Mouse (Mus musculus) spleen, postnatal 4 days (tissue): ENCODE data around the gene Slc35d2.

Experiments
- DNase-seq, 2 experiments: peaks; one replicate each; pipeline ENCODE4 v3.0.0; 2022; ENCODE audit warnings: low spot score in 2 of 2

Gene Slc35d2

DNA sequence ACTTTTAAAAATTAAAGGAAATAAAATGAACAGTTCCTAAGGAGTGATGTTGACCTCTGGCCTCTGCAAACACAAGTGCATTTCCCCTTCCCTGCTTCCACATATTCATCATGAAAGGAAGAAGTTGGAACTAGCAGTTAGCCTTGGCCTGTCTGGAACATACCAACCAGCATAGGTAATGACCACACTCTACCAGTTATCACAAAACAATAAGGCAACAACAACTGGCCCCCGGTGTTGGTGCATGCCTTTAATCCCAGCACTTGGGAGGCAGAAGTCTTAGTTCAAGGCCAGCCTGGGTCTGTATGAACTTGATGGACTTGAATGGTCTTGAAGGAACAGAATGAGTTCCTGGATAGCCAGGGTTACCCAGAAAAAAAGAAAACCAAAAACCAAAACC is 18.7 kb downstream of the Slc35d2 start:
- no peak for DNase-seq

DNA sequence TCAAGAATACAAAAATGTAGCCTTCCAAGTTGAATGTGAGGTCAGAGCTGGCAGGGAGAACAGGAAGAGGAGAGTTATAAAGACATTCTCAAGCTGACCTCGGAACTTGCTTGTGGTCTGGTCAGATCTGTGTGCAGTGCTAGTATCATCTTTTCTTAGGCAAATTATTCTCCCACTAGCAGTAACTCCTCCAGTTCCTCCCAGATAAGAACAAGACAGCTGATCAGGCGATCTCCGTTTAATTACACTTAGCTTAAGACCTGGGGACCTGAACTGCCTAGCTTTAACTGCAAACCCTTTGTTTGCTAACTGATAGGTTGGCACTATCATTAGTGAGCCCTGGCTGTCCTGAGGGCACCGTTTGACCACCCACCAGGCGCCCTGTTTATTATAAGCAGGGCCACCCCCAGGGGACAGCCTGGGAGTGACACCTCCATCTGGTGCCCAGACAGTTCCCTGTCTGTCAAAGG is 20.8 kb downstream of the Slc35d2 start:
- DNase-seq: no peak

DNA sequence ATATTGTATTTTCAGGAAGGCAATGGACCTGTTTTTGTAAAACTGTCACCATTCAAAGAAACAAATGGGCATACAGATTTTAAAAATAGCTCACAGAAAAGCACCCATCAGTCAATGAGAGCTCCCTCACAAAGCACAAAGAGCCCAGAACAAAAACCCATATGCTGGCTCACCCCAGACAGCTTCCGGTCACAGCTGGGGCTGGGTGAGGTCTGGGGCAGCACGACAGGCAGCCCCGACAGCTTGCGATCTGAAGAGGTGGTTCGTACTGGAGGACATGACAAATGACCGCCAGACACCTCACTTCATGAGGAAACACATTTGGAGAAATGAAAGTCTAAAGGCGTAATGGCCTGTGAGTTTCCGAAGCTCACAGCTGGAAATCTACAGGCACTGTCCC is 21.6 kb downstream of the Slc35d2 start:
- DNase-seq: no peak

DNA sequence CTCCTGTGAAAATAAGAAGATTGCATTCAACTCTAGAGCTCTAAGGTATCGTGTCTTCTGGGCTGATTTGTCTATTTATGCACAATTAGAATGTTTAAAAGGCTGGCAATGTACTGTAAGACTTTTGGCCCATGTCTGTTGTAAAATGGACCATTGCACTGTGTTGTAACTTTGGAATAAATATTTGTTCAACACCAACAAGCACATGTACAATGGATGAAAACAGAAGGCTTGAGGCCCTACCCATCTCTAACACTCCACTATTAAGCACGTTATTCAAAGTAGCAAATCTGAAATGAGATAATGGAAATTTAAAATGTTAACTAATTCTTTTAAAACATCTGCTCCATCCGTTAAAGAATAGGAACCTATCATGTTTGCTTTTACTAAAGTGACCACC is 22.1 kb downstream of the Slc35d2 start:
- no peak for DNase-seq

DNA sequence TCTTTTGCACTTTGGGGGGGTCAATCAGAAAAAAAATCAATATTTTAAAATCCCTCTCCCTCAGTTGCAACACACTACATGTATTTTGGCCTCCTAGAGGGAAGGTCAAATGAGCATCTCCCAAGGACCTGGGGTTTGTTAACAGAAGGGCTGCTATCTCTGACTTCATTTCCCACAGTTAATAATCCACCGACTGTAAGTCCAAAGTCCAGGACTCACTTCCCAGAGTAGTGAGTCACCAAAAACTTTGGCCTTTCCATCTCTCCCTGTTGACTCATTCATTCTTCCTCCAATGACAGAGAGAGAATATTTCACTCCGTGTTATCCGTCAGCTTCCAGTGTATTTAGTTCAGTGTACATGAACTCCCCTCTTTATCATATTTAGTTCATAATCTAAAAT is 23.5 kb downstream of the Slc35d2 start:
- no peak for DNase-seq

DNA sequence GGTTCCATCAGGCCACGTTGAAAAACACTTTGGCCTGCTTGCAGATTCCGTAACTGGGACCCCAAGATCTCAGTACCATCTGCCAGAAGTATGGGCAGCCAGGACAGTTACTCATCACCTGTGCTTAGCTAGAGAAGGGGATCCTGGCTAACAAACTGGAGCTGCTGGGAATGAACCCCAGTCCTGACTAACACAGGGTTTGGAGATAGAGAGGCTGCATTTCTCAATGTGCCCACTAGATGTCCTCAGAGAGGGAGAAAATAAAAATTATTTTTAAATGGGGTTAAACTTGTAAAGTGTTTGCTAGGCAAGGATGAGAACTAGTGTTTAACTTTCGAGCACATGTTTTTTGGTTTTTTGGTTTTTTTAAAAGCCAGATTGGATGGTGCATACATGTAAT is 29.0 kb downstream of the Slc35d2 start:
- no peak for DNase-seq

DNA sequence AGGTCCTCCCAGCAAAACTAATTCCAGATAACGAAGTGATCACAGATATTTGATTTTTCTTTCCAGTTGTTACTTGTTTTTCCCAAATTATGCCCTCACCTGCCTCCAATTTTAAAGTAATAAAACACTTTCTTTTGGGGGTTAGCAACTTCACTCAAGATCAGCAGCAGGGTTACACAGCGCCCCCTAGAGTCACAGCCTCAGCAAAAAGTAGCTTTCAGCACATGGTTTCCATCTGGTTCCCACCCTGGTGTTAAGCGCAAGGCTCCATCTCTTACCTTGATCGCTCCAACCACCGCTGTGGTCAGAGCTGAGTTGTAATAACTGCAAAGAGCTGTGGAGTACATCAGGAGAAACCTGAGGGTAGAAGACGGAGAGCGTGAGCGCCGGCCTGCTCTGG is 30.2 kb downstream of the Slc35d2 start:
- peak; percentile 19 to 73 for DNase-seq

DNA sequence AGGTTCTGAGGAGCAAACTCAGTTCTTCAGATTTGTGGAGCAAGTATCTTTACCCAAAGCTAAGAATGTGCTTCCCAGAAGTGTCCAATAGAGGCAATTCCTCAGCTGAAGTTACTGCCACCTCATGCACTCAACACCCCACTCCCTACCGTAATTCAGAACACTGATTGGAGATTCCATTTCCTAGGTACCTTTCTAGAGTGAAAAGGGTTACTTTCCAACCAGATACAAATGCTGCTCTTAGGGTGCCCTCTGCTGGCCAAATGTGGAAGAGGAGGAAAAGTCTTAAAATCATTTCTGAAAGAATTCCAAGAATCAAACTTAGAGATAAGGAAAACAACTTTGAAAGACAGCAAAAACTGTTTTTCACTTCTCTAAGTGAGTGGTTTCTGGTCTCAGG is 35.8 kb downstream of the Slc35d2 start:
- peak; percentile 35 to 80 for DNase-seq

DNA sequence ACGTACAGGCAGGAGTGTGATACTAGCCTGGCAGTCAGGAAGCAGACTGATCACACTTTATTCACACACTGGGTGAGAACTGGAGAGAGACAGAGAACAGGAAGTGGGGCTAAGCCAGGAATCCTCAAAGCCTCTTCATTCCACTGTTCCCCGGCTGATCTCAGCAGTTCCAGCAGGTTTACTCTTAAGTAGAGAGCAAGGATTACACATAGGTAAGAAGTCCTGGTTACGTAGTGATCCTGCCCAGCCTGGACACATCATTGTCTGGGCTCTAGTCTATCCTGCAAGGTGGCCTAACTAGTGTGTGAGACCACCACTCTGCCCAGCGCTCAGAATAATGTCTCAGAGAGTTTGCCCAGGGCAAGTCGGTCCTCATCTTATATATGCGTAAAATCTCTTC is 36.4 kb downstream of the Slc35d2 start:
- no peak for DNase-seq

DNA sequence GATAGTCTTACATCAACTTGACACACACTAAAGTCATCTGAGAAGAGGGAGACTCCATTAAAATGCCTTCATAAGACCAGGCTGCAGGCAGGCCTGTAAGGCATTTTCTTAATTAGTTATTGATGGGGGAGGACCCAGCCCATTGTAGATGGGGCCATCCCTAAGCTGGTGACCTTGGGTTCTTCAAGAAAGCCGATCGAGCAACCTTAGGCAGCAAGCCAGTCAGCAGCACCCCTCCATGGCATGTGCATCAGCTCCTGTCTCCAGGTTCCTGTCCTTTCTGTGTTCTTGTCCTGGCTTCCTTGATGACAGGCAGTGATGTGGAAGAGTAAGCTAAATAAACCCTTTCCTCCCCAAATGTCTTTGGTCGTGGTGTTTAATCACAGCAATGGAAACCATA is 37.0 kb downstream of the Slc35d2 start:
- no peak for DNase-seq

DNA sequence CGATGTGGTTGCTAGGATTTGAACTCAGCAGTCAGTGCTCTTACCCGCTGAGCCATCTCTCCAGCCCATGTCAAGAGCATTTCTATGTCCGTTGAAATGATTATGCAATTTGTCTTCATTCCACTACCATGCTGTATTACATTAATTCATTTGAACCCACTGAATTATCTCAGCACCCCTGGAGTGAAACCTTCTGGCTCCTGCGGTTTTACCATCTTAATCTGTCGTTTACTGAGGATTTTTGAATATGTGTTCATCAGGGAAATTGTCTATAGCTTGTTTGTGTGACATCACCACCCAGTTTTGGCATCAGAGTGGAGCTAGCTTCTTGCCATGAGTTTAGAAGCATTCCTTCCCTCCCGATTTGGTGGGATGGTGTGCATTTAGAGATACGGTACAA is 38.2 kb downstream of the Slc35d2 start:
- no peak for DNase-seq

DNA sequence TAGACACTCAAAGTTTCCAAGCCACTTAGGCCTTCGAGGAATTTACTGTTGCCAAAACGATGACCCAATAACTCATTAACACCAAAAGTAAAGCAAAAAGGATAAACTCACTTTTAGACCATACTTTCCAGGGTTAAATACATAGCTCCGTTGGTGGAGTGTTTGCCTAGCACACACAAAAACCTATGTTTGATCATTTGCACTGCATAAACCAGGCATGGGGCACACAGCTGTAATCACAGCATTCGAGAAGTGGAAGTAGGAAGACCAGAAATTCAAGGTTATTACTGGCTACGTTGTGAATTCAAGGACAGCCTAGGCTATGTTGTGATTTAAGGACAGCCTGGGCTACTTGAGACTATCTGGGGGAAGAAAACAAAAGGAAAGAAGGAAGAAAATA is 38.9 kb downstream of the Slc35d2 start:
- no peak for DNase-seq

DNA sequence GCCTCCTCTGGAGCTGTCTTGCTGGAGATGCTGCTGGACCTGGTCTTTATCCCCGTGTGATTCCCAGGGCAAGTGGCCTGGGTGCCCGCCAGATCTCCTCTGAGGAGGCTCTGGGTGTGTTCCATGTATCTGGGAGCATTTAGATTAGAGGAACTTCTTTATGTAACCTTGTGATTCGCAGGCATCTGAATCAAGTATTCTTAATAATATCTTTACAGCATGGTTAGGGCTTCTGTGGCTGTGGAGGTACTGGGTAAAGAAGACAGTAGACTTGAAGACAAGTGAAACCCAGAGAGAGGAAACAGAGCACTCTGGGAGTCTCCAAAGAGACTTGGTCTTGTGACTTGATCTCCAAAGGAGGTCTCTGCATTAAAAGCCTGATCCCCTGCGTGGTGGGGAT is 40.0 kb downstream of the Slc35d2 start, which contains the start of gene Hsd17b3:
TSS of gene Hsd17b3 (minus strand) at position 101 of the 400 bp plus-strand sequence.
- DNase-seq: no peak

DNA sequence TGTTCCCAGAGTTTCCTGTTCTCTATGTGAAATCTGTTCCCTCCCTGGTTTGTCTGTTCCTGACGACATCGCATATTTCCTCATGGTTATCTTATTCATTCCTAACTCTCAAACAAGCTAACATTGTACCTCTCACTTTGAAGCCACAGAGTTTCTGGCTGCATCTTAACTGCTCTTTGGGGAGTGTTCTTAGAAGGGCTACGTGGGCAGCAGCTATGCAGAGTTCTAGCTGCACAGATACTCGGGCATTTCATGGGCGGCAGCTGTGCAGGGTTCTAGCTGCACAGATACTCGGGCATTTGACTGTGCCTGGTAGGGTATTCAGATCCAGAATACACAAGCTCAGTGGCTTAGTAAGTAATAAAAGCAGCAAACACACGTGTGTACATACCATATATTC is 41.1 kb downstream of the Slc35d2 start:
- DNase-seq: no peak

DNA sequence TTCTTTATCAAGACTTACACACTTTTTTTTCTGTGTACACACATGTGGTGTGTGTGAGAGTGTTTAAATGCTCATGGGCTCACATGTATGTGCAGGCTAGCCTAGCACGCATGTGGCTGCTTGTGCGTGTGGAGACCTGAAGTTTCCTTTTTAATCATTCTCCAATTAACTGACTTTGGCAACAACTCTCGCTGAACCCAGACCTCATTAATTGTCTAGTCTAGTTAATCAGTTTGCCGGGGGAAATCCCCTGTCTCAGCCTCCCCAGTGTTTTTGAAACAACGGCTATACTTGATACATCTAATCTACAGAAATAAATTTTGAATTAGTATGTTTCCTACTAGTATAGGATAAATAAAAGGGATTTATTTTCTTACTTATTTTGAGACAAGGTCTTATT is 43.1 kb downstream of the Slc35d2 start:
- no peak for DNase-seq

DNA sequence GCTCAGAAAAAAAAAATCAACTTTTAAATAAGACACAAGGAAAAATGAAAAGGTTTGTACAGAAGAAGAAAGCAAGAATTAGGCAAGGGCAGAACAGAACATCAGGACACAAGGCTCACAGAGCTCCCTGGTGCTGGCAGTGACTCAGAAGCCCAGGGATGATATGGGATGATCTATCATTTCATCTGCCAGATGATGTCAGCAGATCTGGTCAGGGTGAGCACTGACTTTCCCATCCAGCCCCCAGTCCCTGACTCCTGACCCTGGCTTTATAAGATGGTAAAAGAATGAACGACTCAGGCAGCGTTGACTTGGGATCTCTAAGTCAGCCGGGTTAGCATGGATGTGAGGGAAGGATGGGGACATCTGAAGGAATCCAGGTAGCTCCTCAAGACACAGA is 45.8 kb downstream of the Slc35d2 start:
- no peak for DNase-seq

DNA sequence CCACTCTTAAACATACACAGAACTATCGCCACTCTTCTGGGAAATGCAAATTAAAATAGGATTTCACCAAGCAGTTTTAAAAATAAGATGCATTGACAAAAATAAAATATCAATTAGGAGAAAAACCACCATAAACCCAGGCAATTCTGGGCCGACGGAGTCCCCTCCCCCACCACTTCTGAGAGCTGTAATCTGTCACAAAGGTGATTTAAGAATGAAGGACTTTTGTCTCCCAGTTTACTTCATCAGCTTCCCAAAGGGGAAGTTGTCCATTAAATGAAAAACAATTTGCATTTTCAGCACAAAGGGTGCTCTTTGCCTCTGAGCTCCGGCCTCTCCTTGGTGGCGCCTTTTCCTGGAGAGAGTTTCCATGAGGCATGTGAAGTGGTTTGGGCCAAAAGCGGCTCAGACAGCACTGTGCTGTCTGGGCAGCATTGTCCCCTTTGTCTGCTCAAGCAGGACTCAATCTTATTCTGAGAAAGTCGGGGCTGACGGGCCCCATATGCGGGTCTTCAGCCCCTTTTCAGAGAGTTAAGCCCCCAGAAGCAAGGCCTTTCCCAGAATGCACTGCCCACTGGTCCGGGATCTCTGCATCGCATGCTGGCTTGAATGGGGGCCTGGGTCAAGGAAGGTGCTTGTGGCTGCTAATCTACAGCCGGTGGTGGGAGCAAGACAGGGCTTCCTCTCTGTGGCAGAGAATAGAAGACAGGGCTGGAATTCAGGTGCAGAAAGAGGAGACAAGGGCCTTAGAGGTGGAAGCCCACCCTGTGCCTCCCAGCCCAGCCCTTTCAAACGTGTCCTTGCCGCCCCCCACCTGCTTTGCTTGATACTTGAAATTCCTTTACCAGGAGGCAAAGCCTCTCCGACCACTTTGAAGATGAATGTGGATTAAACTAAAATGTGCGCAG is 47.9 kb downstream of the Slc35d2 start:
- no peak for DNase-seq

DNA sequence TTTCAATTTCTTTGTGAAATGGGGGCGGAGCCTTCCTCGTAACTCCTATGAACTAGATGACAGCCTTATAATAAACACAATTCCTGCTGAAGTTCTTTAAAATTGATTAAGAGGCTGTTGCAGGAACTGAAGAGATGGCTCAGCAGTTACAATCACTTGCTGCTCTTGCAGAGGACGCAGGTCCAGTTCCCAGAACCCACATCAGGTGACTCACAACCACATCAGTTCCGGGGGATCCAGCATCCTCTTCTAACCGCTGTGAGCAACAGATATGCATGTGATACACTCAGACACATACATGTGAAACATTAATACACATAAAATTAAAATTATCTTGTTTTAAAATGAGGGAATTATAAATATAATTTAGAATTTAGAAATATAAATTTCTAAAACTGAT is 51.6 kb downstream of the Slc35d2 start:
- DNase-seq: no peak

DNA sequence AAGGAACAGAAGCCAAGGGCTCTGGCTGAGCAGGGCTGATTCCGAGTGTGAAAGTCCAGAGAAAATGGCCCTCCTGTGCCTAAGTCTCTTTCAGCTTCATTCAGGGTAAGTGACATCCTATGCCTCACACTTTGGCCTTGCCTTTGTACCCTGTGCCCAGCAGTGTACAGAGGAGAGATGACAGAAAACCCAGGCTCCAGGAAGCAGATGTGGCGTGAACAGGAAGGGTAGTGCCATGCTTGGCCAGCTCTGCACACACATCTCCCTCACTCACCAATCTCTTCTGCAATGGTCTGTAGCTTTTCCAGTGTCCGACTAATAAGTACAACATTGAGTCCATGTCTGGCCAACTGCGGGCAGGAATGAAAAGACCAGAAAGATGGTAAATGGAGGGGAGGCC is 53.1 kb downstream of the Slc35d2 start:
- DNase-seq: no peak

DNA sequence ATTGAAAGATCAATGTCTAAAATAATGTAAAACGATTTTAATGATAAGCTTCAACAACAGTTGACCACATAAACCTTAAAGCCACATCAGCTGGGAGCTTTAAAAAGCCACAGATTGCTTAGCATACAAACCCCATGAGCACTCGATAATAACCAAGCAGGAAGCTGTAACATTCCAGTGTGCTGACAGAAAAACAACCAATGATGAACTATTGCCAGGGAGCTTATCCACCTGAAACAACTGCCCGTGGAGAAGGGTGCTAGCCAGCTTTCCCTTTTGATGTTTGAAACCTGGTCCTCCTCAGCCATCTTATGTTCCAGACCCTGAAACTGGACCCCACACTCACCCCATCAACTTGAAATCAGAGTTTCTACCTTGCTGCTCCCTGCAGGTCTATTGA is 62.5 kb downstream of the Slc35d2 start:
- no peak for DNase-seq

DNA sequence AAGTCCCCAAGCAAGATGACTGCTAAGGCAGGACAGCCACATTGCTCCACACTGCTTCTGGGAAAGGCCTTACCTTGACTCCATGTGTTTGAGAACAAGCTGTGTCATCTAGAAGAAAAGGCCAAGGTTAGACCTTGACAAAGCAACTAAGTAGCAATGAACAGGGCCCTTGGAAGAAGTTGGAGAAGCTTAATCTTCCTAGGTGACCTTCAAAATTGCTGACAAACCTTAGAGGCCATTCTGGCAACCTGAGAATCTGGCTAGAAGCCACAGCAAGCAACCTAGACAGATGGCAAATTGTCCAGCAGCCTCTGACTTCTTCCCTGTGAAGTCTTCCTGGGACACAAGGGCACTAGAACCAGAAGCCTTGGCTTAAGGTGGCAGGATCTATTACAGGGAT is 64.9 kb downstream of the Slc35d2 start:
- no peak for DNase-seq

DNA sequence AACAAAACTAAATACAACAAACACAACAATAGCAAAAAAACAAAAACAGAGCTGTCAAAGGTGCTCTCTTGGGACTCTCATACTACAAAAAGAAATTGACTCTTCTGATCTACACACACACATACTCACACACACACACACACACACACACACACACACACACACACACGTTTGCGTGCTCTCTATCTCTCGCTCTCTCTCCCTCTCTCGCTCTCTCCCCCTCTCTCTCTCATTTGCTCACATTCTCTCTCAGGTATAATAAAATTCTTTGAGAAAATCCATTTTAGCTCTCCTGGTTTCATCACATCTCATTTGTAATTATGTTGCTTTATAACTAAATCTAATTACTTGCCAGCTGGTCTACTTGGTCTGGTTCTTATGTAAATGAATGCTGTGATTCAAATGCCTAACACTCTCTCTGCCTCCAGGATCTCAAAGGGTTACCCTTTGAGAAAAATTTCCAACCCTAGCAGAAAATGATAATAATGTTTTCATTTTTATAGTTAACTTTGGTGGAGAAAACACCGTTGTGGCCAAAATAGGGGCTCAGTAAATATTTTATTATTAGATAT is 68.1 kb downstream of the Slc35d2 start:
- DNase-seq: no peak

DNA sequence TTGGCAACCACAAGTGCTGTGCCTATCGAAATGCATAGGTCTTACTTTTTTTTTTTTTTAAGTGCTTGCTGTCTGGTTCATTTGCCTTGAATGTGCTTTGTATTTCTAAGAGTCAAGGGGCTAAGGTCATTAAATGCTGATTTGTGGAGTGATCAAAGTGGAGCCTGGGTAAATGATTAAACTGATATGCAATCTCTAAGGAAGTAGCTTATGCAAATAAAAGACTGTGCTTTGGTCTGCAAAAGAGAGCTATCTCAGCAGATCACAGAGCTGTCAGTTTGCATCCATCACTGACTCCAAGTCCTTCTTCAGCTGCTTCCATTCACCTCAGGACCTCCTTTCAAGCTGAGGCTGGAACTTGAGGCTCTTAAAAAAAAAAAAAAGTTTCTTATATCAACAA is 75.2 kb downstream of the Slc35d2 start:
- DNase-seq: no peak
